Mouse (Mus musculus) G1E (cell line): Measurements from ENCODE around the gene Paxx.
A peak's percentile ranks its signal among the peaks of the same experiment; 100 is the strongest.

Source experiments
- CTCF ChIP-seq: IDR thresholded peaks from 2 replicates; pipeline ENCODE4 v1.5.1; 2012; ENCODE audit warnings: low read depth, low read length, inconsistent platforms, mixed read lengths
- GATA1 ChIP-seq: IDR thresholded peaks from 2 replicates; pipeline ENCODE4 v1.6.1; 2012; ENCODE audit warnings: borderline replicate concordance, low read length, inconsistent platforms, mixed read lengths
- POLR2AphosphoS5 ChIP-seq: IDR thresholded peaks from 2 replicates; pipeline ENCODE4 v1.6.1; 2012; ENCODE audit warnings: low read depth, low read length, inconsistent platforms; ENCODE audit not compliant: insufficient replicate concordance

DNA sequence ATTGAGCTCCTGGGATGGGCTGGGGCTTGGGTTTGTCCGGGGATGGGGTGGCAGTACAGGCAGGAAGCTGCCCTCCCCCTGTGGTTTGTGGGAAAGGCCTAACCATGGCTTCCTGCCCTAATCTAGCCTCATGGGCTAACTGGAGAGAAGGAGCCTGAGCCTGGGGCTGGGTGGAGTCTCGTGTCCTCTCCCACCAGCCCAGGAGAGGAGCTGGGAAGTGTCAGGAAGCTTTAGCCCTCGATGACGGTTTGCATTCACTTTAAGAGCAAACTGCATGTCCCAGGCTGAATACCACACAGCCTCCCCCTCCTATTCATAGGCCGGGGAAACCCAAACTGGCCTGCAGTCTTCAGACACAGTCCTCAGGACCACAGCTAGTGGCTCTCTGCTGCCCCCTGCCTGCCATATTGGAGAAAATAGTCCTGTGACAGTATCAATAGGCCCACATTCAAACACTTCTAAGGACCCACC, 34.1 kb downstream of the Paxx start:
- TF ChIP-seq GATA1: no peak
- TF ChIP-seq CTCF: peak; percentile 72
- no peak for TF ChIP-seq POLR2AphosphoS5
